Mouse (Mus musculus) lung, postnatal 0 days (tissue): ENCODE data around the gene Naa16.

Experiments
- CTCF ChIP-seq: IDR thresholded peaks from 2 replicates; pipeline ENCODE4 v1.5.1; 2016; ENCODE audit warnings: antibody characterized with exemption, mild to moderate bottlenecking
- EP300 ChIP-seq: IDR thresholded peaks from 2 replicates; pipeline ENCODE4 v1.6.1; 2016; ENCODE audit warnings: antibody characterized with exemption, mild to moderate bottlenecking, control low read depth

GRCm38 (mm10) chr14:79291629-79292028, 98.9 kb downstream of the Naa16 start:
- no peak for TF ChIP-seq CTCF
- TF ChIP-seq EP300, result no peak
